Mouse (Mus musculus): ENCODE results near the gene Atp6v1d.

The Atp6v1d gene

GRCm38 (mm10) chr12:78800036-78800435, 61.4 kb downstream of the Atp6v1d start:
- in situ Hi-C loops (cut with MboI; ENCODE audit: low sequenced_read_pairs) = no loop called here

- in situ Hi-C loops (cut with MboI; ENCODE audit: low sequenced_read_pairs) = no loop called here
Observed at GRCm38 (mm10) chr12:78794236-78794635, 67.2 kb downstream of the Atp6v1d start.

- in situ Hi-C loops (cut with MboI; ENCODE audit: low sequenced_read_pairs) = no loop called here
Observed at GRCm38 (mm10) chr12:78790791-78791190, 70.6 kb downstream of the Atp6v1d start.

Data from CH12F3 (cell line).